Mouse (Mus musculus) megakaryocyte, embryonic 14.5 days (primary cell): ENCODE measurements at regions not wholly inside any gene's neighbourhood (a gene's known extent, or its start where the extent isn't known, plus 50 kb on each side); places are given as distances from the start of the nearest gene placed in this dataset.

Source experiments
- FLI1 ChIP-seq: IDR thresholded peaks from 2 replicates; pipeline ENCODE4 v1.6.1; 2012; ENCODE audit warnings: low read length, inconsistent platforms, mixed read lengths
- GATA1 ChIP-seq: IDR thresholded peaks from 3 replicates; pipeline ENCODE4 v1.6.1; 2012; ENCODE audit warnings: mixed read lengths, low read length, inconsistent platforms, borderline replicate concordance

DNA sequence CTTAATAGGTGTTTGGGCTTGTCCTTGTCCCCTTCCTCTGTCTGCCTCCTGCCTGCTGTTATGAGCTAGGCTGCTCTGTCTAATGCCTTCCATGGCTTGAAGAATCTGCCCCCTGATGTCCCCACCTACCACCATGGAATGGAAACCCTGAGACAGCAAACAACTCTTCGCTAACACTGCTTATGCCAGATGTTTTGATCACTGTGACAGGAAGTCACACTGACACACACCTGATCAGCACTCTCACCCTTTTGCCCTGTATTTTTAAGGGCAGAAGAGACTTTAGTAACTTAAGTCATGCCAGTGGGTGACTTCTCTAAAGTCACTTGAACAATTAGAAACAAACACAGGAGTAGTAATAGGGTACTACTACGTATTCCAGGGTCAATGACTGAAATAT lies 78.5 kb downstream of the Gm9817 start:
- no peak for TF ChIP-seq FLI1
- TF ChIP-seq GATA1 = no peak
